Mouse (Mus musculus): ENCODE measurements at regions not wholly inside any gene's neighbourhood (a gene's known extent, or its start where the extent isn't known, plus 50 kb on each side); places are given as distances from the start of the nearest gene placed in this dataset.

GRCm38 (mm10) chr10:68354335-68355231 is 76.0 kb upstream of the Arid5b start:
- Histone ChIP-seq H3K4me3 (ENCODE audit: low read depth, low read length) (no peak overlapping the region), H3K9ac (ENCODE audit: low read depth, poor library complexity, severe bottlenecking) (no peak overlapping the region), H3K9me3 (replicated peaks; ENCODE audit: control insufficient read depth, insufficient read depth, low read length, poor library complexity, severe bottlenecking) (no peaks in the 10 kb centered on the region), H3K27me3 (ENCODE audit: control insufficient read depth, insufficient read depth, low read length, poor library complexity, severe bottlenecking) (no peaks in the 10 kb centered on the region), H3K4me1 (ENCODE audit: control insufficient read depth, insufficient read depth, low read length) (no peaks in the 10 kb centered on the region), H3K36me3 (ENCODE audit: control insufficient read depth, insufficient read depth, low read length, poor library complexity, severe bottlenecking) (no peaks in the 10 kb centered on the region), H3K27ac (ENCODE audit: insufficient read depth, low read length) (no peak overlapping the region)
- TF ChIP-seq POLR2A (IDR thresholded peaks at IDR 0.05; ENCODE audit: insufficient read depth, low read length) (no peak), CTCF (IDR thresholded peaks at IDR 0.05; ENCODE audit: low read depth, low read length) (no peak), EP300 (IDR thresholded peaks at IDR 0.05; ENCODE audit: insufficient read depth, low read depth, low read length) (no peak)

GRCm38 (mm10) chr10:68353692-68354232 is 75.2 kb upstream of the Arid5b start:
- Histone ChIP-seq H3K9ac (ENCODE audit: low read depth, poor library complexity, severe bottlenecking) (no peak overlapping the region), H3K36me3 (ENCODE audit: control insufficient read depth, insufficient read depth, low read length, poor library complexity, severe bottlenecking) (no peaks in the 10 kb centered on the region), H3K27me3 (ENCODE audit: control insufficient read depth, insufficient read depth, low read length, poor library complexity, severe bottlenecking) (no peaks in the 10 kb centered on the region), H3K27ac (ENCODE audit: insufficient read depth, low read length) (no peak overlapping the region), H3K9me3 (replicated peaks; ENCODE audit: control insufficient read depth, insufficient read depth, low read length, poor library complexity, severe bottlenecking) (no peaks in the 10 kb centered on the region), H3K4me1 (ENCODE audit: control insufficient read depth, insufficient read depth, low read length) (no peaks in the 10 kb centered on the region), H3K4me3 (ENCODE audit: low read depth, low read length) (no peak overlapping the region)
- TF ChIP-seq EP300 (IDR thresholded peaks at IDR 0.05; ENCODE audit: insufficient read depth, low read depth, low read length) (no peak), POLR2A (IDR thresholded peaks at IDR 0.05; ENCODE audit: insufficient read depth, low read length) (no peak), CTCF (IDR thresholded peaks at IDR 0.05; ENCODE audit: low read depth, low read length) (no peak)

- Histone ChIP-seq H3K27me3 (ENCODE audit: control insufficient read depth, insufficient read depth, low read length, poor library complexity, severe bottlenecking) (no peaks in the 10 kb centered on the region), H3K9me3 (replicated peaks; ENCODE audit: control insufficient read depth, insufficient read depth, low read length, poor library complexity, severe bottlenecking) (no peaks in the 10 kb centered on the region), H3K27ac (ENCODE audit: insufficient read depth, low read length) (no peak overlapping the region), H3K9ac (ENCODE audit: low read depth, poor library complexity, severe bottlenecking) (no peak overlapping the region), H3K4me3 (ENCODE audit: low read depth, low read length) (no peak overlapping the region), H3K4me1 (ENCODE audit: control insufficient read depth, insufficient read depth, low read length) (no peaks in the 10 kb centered on the region), H3K36me3 (ENCODE audit: control insufficient read depth, insufficient read depth, low read length, poor library complexity, severe bottlenecking) (no peaks in the 10 kb centered on the region)
- TF ChIP-seq POLR2A (IDR thresholded peaks at IDR 0.05; ENCODE audit: insufficient read depth, low read length) (no peak), EP300 (IDR thresholded peaks at IDR 0.05; ENCODE audit: insufficient read depth, low read depth, low read length) (no peak), CTCF (IDR thresholded peaks at IDR 0.05; ENCODE audit: low read depth, low read length) (no peak)
These were observed 73.5 kb upstream of the Arid5b start for GRCm38 (mm10) chr10:68351841-68352555.

- H3K4me3 ChIP-seq (ENCODE audit: low read depth, low read length): no peak overlapping the region
- H3K36me3 ChIP-seq (ENCODE audit: control insufficient read depth, insufficient read depth, low read length, poor library complexity, severe bottlenecking): no peaks in the 10 kb centered on the region
- no peak overlapping the region for H3K27ac ChIP-seq (ENCODE audit: insufficient read depth, low read length)
- no peak overlapping the region for H3K9ac ChIP-seq (ENCODE audit: low read depth, poor library complexity, severe bottlenecking)
- H3K27me3 ChIP-seq (ENCODE audit: control insufficient read depth, insufficient read depth, low read length, poor library complexity, severe bottlenecking): no peaks in the 10 kb centered on the region
- no peaks in the 10 kb centered on the region for H3K9me3 ChIP-seq (replicated peaks; ENCODE audit: control insufficient read depth, insufficient read depth, low read length, poor library complexity, severe bottlenecking)
- H3K4me1 ChIP-seq (ENCODE audit: control insufficient read depth, insufficient read depth, low read length): no peaks in the 10 kb centered on the region
- TF ChIP-seq EP300 (IDR thresholded peaks at IDR 0.05; ENCODE audit: insufficient read depth, low read depth, low read length): no peak
- no peak for TF ChIP-seq CTCF (IDR thresholded peaks at IDR 0.05; ENCODE audit: low read depth, low read length)
- no peak for TF ChIP-seq POLR2A (IDR thresholded peaks at IDR 0.05; ENCODE audit: insufficient read depth, low read length)
These were observed 72.9 kb upstream of the Arid5b start for GRCm38 (mm10) chr10:68351441-68351840.

- no peak overlapping the region for H3K27ac ChIP-seq (ENCODE audit: insufficient read depth, low read length)
- no peak overlapping the region for H3K4me3 ChIP-seq (ENCODE audit: low read depth, low read length)
- TF ChIP-seq EP300 (IDR thresholded peaks at IDR 0.05; ENCODE audit: insufficient read depth, low read depth, low read length) (no peak), CTCF (IDR thresholded peaks at IDR 0.05; ENCODE audit: low read depth, low read length) (no peak), POLR2A (IDR thresholded peaks at IDR 0.05; ENCODE audit: insufficient read depth, low read length) (no peak)
- no peaks in the 10 kb centered on the region for H3K36me3 ChIP-seq (ENCODE audit: control insufficient read depth, insufficient read depth, low read length, poor library complexity, severe bottlenecking)
- H3K4me1 ChIP-seq (ENCODE audit: control insufficient read depth, insufficient read depth, low read length): no peaks in the 10 kb centered on the region
- H3K27me3 ChIP-seq (ENCODE audit: control insufficient read depth, insufficient read depth, low read length, poor library complexity, severe bottlenecking): no peaks in the 10 kb centered on the region
- no peaks in the 10 kb centered on the region for H3K9me3 ChIP-seq (replicated peaks; ENCODE audit: control insufficient read depth, insufficient read depth, low read length, poor library complexity, severe bottlenecking)
- no peak overlapping the region for H3K9ac ChIP-seq (ENCODE audit: low read depth, poor library complexity, severe bottlenecking)
These were observed 72.3 kb upstream of the Arid5b start for GRCm38 (mm10) chr10:68350798-68351197.

All from ES-Bruce4 (cell line).